Mouse (Mus musculus) heart, postnatal 0 days (tissue): ENCODE data around the gene Lck.
A peak's percentile ranks its signal among the peaks of the same experiment; 100 is the strongest.

Experiments used
- CTCF ChIP-seq: IDR thresholded peaks from 2 replicates; pipeline ENCODE4 v1.5.1; 2016; ENCODE audit warnings: antibody characterized with exemption, control low read depth, low read depth
- EP300 ChIP-seq: IDR thresholded peaks from 2 replicates; pipeline ENCODE4 v1.6.1; 2016; ENCODE audit warnings: antibody characterized with exemption, low read depth

DNA sequence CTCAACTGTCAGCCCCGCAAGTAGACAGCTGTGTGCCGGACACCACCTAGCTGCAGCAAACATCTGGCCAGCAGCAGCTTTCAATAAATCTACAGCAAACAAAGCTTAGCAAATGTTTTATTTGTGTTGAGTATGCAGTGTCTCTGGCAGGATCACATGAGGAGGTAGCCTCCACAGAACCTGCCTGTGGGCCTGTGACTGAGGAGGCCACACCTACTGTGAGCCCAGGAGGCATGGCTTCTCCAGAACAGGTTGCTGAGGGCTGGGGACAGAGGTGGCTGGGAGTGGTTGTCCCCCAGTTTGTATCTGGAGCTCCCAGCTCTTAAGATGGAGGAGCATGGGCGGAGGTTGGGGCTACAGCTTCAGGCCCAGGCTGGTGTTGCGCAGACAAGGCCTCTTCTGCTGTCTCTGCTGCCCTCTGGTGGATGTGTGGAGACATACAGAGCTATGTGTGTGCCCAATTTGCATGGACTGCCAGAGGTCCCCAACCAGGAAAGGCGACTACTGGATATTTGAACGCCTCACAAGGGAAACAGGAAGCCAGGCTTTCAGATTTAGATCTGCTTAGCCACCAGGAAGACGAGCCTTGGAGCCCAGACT is 35.1 kb upstream of the Lck start:
- TF ChIP-seq EP300 (no peak), CTCF (peak; percentile 93)
